Mouse (Mus musculus): ENCODE data around the gene Aak1.
A peak's percentile ranks its signal among the peaks of the same experiment; 100 is the strongest.

The Aak1 gene

GRCm38 (mm10) chr6:86950733-86951255 is 101.5 kb downstream of the Aak1 start:
- no peak for DNase-seq (ENCODE audit: extremely low read depth, low read depth, low spot score)

DNA sequence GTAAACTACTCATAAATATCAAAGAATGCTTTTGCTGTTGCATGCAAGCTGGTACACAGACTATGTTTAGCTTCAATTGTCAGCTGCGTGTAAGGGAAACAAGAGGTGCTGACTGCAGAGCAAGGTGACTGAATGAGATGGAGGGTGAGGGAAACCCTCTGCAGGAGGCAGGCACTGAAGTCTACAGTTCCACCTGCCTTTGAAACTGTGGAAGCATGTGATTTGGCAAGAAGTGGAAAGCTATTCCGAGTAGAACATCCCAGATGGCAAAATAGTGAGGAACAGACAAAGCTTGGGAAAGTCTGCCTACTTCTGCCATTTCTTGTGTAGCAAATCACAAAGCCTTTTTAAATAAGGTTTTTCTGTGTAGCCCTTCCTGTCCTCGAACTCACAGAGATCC is 106.4 kb downstream of the Aak1 start:
- no peak for DNase-seq (ENCODE audit: extremely low read depth, low read depth, low spot score)

GRCm38 (mm10) chr6:86956206-86956605 is 106.9 kb downstream of the Aak1 start:
- DNase-seq (ENCODE audit: extremely low read depth, low read depth, low spot score), result no peak

DNA sequence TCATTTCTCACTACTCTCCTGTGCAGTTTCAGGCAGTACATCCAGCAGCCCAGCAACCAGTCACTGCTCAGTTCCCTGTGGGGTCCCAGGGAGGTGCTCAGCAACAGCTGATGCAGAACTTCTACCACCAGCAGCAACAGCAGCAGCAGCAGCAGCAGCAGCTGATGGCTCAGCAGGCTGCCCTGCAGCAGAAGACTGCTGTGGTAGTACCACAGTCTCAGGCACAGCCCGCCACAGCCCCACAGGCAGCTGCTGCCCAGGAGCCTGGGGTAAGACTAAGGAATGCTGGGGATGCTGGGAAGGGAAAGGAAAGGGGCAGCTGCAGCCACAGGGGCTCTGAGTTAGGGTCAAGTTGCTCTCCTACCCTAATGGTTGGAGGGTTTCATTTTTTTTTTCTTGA is 109.7 kb downstream of the Aak1 start:
- no peak for DNase-seq (ENCODE audit: extremely low read depth, low read depth, low spot score)

DNA sequence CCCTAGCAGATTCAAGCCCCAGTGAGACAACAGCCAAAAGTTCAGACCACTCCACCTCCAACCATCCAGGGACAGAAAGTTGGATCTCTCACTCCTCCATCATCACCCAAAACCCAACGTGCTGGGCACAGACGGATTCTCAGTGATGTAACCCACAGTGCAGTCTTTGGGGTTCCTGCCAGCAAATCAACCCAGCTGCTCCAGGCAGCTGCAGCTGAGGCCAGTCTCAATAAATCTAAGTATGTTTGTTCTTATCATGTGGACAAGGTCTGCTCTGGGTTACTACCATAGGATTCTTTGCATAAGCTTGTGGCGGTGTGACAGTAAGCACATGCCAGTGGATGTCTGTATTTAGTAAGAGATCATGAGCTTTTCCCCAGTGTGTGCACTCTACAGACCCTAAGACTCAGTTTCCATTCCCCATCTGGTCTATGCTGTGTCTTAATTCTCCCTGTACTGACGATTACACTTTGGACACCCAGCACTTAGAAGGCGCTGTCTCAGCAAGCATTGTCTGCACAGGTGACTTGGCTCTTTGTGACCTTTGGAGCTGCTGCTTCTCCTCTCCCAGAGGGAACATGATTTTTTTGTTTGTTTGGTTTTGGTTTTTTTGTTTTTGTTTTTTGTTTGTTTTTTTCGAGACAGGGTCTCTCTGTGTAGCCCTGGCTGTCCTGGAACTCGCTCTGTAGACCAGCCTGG is 114.8 kb downstream of the Aak1 start:
- no peak for DNase-seq (ENCODE audit: extremely low read depth, low read depth, low spot score)

- no peak for DNase-seq (ENCODE audit: extremely low read depth, low read depth, low spot score)
Observed at GRCm38 (mm10) chr6:86967166-86967565, 117.8 kb downstream of the Aak1 start.

DNA sequence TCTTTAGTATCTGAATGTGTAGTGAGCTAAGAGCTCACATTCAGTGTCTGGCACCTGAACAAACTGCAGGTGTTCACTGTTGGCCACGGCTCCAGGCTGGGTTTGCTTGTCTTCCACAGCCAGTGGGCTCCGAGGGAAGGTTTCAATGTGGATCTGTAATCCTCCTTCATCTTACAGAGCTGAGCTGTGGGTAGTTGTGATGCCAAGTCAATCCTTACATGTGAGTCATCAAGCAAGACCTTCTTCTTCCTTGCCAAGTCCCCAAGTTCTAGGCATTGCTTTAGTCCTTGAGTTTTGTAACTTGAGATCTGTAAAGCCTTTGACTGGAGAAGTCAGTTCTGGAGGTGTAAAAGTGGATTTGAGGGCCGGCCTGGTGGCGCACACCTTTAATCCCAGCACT is 124.6 kb downstream of the Aak1 start:
- DNase-seq (ENCODE audit: extremely low read depth, low read depth, low spot score), result peak; percentile 26

DNA sequence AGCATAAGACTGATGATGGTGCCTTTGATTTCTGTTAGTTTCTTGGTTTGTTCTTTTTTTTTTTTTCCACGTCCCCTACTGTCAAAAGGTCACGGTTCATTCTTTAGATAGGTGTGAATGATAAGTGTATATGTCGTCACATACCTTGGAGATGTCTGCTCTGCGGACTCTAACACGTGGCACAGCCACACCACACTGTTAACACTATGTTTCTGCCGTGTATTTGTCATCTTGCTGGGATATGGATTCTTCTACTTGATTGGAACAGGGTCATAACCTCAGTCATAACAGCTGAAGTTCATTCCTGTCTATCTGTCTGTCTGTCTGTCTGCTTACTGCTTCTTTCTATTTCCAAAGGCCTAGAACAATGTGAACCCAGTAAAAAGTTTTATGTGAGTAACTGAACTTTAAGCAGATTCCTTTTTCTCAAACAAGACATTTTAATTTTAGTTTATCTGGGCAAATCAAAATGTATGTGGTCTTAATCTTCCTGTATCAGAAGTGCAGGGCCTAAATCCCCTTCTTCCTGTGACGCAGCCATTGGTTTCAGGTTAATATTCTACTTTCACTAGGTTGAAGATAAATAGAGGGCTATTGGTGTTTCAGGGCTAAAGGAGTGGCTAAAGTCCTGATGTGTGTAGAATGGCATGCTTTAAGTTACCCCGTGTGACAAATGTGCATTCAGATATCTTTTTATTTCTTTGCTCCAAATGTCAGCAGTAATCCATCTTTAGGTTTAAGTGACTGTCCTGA is 129.0 kb downstream of the Aak1 start:
- no peak for DNase-seq (ENCODE audit: extremely low read depth, low read depth, low spot score)

- DNase-seq (ENCODE audit: extremely low read depth, low read depth, low spot score), result no peak
Observed at GRCm38 (mm10) chr6:86978909-86979265, 129.6 kb downstream of the Aak1 start.

- DNase-seq (ENCODE audit: extremely low read depth, low read depth, low spot score), result no peak
Observed at GRCm38 (mm10) chr6:86981206-86981605, 131.9 kb downstream of the Aak1 start.

DNA sequence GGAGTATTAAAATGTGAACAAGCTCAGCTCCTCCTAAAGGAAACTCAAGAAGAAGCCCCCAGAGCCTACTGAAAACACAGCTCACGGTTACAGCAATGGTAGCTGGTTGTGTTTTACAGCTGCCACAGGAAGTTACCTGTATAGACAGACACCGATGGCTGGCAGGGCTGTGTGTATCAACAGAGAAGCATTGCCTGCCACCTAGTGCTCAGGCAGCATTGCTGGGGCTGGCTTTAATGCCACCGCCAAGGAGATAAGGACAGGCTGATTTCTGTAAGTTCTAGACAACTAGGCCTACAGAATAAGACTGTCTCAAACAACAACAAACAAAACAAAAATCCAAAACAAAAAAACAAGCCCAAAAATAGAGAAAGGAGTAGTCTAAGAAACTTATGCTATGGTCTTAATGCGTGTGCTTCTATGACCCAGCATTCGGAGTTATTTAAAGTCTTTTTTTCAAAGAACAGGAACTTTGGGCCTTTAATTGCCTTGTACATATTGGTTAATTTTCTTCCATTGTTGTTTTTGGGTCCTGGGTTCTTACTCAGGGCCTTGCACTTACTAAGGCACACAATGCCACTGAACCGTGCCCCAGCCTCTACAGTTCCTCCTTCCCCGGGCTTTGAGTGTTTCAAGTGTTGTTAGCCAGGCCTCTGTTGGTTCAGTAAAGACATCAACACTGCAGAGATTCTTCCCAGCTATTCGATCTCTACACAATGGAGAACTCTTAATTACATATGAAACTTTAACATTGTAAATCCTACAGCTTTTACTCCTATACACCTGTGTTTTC is 136.2 kb downstream of the Aak1 start:
- DNase-seq (ENCODE audit: extremely low read depth, low read depth, low spot score), result no peak

DNA sequence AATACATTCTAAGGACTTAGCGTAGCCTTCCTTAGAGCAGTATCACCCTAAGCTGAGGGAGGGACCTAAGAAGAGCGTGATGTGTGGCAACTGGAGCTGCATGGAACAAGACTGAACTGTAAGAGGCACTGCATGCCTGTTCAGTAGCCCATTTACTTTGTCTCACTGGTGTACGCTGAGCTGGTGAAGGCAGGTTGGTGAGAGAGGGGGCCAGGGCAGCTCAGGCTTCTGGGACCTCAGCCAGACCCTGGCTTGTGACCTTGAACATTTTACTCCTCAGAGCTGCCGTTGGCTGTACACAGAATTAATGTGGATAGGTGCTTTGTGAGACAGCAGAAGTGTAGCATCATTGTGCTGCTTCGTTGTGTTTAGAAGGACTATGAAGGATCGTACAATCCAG is 140.3 kb downstream of the Aak1 start:
- no peak for DNase-seq (ENCODE audit: extremely low read depth, low read depth, low spot score)

- DNase-seq (ENCODE audit: extremely low read depth, low read depth, low spot score), result no peak
Observed at GRCm38 (mm10) chr6:86991041-86991440, 141.7 kb downstream of the Aak1 start.

DNA sequence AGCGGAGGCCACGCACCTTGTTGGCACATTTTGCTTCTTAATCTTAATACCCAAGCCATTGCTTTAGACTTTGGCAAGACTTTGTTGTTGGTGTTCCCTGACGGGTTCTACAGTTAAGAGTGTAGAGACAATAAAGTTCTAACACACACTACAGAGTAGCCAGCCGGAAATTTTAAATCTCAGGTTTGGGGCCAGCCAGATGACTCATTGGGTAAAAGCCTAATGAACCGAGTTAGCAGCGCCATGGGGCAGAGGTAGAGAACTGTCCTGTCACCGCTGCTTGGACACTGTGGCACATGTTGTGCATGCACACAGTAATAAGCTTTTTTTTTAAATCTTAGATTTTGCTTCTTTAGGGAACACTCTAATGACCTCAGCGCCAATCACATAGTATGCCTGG is 143.0 kb downstream of the Aak1 start:
- DNase-seq (ENCODE audit: extremely low read depth, low read depth, low spot score), result no peak

GRCm38 (mm10) chr6:86994254-86994653 is 144.9 kb downstream of the Aak1 start:
- DNase-seq (ENCODE audit: extremely low read depth, low read depth, low spot score), result no peak

GRCm38 (mm10) chr6:86996629-86997307 is 147.5 kb downstream of the Aak1 start:
- DNase-seq (ENCODE audit: extremely low read depth, low read depth, low spot score), result no peak

DNA sequence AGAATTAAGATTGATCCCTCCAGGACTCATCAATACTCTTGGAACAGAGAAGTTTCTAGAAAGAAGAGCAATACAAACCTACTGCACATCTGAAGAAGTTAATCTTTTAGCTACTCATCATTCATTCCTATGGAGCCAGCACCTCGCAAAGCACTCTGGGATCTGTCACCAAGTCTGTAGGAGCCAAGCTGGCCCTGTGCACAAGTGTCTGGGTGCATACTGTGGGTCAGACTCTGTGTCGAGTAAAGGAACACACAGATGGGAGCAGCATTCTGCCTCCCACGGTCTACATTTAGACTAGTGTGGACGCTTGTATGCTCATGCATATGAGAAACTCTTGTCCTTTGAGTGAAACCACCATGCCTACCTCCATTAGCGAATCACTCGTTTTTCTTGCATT is 148.0 kb downstream of the Aak1 start:
- no peak for DNase-seq (ENCODE audit: extremely low read depth, low read depth, low spot score)

DNA sequence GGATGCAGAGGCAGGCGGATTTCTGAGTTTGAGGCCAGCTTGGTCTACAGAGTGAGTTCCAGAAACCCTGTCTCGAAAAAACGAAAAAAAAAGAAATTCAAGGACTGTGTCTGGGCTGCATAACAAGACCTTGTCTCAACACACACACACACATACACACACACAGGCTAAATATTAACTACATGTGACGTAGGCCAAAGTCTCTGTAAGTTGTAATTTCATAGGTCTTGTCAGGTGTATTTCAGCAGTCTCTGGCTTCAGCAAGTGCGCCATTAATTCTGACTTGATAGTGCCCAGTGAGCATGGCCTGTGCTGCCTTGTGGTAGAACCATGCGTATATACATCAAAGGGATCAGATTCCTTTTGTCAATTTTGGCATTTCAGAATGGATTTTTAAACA is 152.7 kb downstream of the Aak1 start:
- DNase-seq (ENCODE audit: extremely low read depth, low read depth, low spot score), result no peak

- DNase-seq (ENCODE audit: extremely low read depth, low read depth, low spot score), result peak; percentile 5
Observed at GRCm38 (mm10) chr6:87002521-87003055, 153.3 kb downstream of the Aak1 start.

DNA sequence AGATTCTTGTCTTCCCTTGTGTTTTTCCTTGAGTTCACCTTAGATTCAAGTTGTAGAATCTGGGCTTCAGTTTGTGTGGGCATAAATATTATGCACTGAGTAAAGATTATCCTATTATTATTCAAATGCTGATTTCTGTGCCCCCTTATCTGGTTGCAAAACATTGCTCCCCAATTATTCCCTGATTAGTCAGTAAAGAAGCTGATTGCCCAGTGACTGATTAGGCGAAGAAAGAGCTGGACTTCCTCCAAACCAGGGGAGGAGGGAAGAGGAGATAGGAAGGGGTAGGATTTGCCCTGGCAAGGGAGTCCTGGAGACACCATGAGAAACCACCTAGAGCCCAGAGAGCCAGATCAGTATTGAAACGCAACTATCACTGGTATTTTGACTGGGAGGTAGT is 154.8 kb downstream of the Aak1 start:
- DNase-seq (ENCODE audit: extremely low read depth, low read depth, low spot score), result no peak

GRCm38 (mm10) chr6:87005577-87005976 is 156.3 kb downstream of the Aak1 start:
- DNase-seq (ENCODE audit: extremely low read depth, low read depth, low spot score), result no peak
